Mouse (Mus musculus): ENCODE results near the gene Cemip2. TPM values are rescaled to one million over a fixed set of nuclear protein-coding genes. Genes with fewer than 3 reads are reported as not detected.

Cemip2 gene
- polyA plus RNA-seq, 1 experiment from 2014 or later: 61.4 TPM

GRCm38 (mm10) chr19:21798700-21799099 lies 20.6 kb downstream of the Cemip2 start:
- Histone ChIP-seq H3K27me3 (replicated peaks; ENCODE audit: low read depth, poor library complexity, severe bottlenecking) (no peaks in the 10 kb centered on the region), H3K9me3 (no peaks in the 10 kb centered on the region), H3K27ac (replicated peaks) (no peak overlapping the region), H3K4me3 (no peak overlapping the region), H3K36me3 (replicated peaks) (peaks cover 96% of the 10 kb centered on the region), H3K4me1 (peaks cover 12% of the 10 kb centered on the region)
- 75% methylated on average over 3 of the region's 3 CpGs for WGBS
- DNase-seq (ENCODE audit: low spot score): no peak

- H3K27ac ChIP-seq (replicated peaks): peak overlapping the region; percentile 48; the same call in 1 of the 2 replicates
- no peak for DNase-seq (ENCODE audit: low spot score)
Observed at GRCm38 (mm10) chr19:21799410-21800373, 21.6 kb downstream of the Cemip2 start.

GRCm38 (mm10) chr19:21804488-21804887 lies 26.3 kb downstream of the Cemip2 start:
- Histone ChIP-seq H3K36me3 (replicated peaks) (peaks cover 97% of the 10 kb centered on the region), H3K9me3 (no peaks in the 10 kb centered on the region), H3K27ac (replicated peaks) (no peak overlapping the region), H3K4me3 (no peak overlapping the region), H3K4me1 (peaks cover 5% of the 10 kb centered on the region), H3K27me3 (replicated peaks; ENCODE audit: low read depth, poor library complexity, severe bottlenecking) (no peaks in the 10 kb centered on the region)
- DNase-seq (ENCODE audit: low spot score): no peak
- 90% methylated on average over 8 of the region's 8 CpGs for WGBS

More at GRCm38 (mm10) chr19:21799410-21800373, 21.6 kb downstream of the Cemip2 start:
- no peaks in the 10 kb centered on the region for H3K27me3 ChIP-seq (replicated peaks; ENCODE audit: low read depth, poor library complexity, severe bottlenecking)
- no peaks in the 10 kb centered on the region for H3K9me3 ChIP-seq
- WGBS: 67% methylated on average over 13 of the region's 13 CpGs
- no peak overlapping the region for H3K4me3 ChIP-seq
- peaks cover 12% of the 10 kb centered on the region for H3K4me1 ChIP-seq
- peaks cover 96% of the 10 kb centered on the region for H3K36me3 ChIP-seq (replicated peaks)

- DNase-seq (ENCODE audit: low spot score): no peak
- Histone ChIP-seq H3K27ac (replicated peaks) (no peak overlapping the region), H3K36me3 (replicated peaks) (peaks cover 98% of the 10 kb centered on the region), H3K4me1 (no peaks in the 10 kb centered on the region), H3K27me3 (replicated peaks; ENCODE audit: low read depth, poor library complexity, severe bottlenecking) (no peaks in the 10 kb centered on the region), H3K9me3 (no peaks in the 10 kb centered on the region), H3K4me3 (no peak overlapping the region)
- 91% methylated on average over 3 of the region's 3 CpGs for WGBS
Observed at GRCm38 (mm10) chr19:21805305-21805704, 27.2 kb downstream of the Cemip2 start.

- DNase-seq (ENCODE audit: low spot score): no peak
- Histone ChIP-seq H3K9me3 (no peaks in the 10 kb centered on the region), H3K36me3 (replicated peaks) (peaks cover 100% of the 10 kb centered on the region), H3K4me1 (no peaks in the 10 kb centered on the region), H3K27ac (replicated peaks) (no peak overlapping the region), H3K27me3 (replicated peaks; ENCODE audit: low read depth, poor library complexity, severe bottlenecking) (no peaks in the 10 kb centered on the region), H3K4me3 (no peak overlapping the region)
- 94% methylated on average over 5 of the region's 5 CpGs for WGBS
Observed at GRCm38 (mm10) chr19:21810135-21810534, 32.0 kb downstream of the Cemip2 start.

- 93% methylated on average over 13 of the region's 13 CpGs for WGBS
- Histone ChIP-seq H3K4me1 (no peaks in the 10 kb centered on the region), H3K27ac (replicated peaks) (no peak overlapping the region), H3K36me3 (replicated peaks) (peaks cover 99% of the 10 kb centered on the region), H3K27me3 (replicated peaks; ENCODE audit: low read depth, poor library complexity, severe bottlenecking) (no peaks in the 10 kb centered on the region), H3K4me3 (no peak overlapping the region), H3K9me3 (no peaks in the 10 kb centered on the region)
- DNase-seq (ENCODE audit: low spot score): no peak
Observed at GRCm38 (mm10) chr19:21813560-21813959, 35.4 kb downstream of the Cemip2 start.

- DNase-seq (ENCODE audit: low spot score): no peak
- peaks cover 99% of the 10 kb centered on the region for H3K36me3 ChIP-seq (replicated peaks)
Observed at GRCm38 (mm10) chr19:21814433-21815020, 36.4 kb downstream of the Cemip2 start.

GRCm38 (mm10) chr19:21816260-21816659 lies 38.1 kb downstream of the Cemip2 start:
- no peaks in the 10 kb centered on the region for H3K27me3 ChIP-seq (replicated peaks; ENCODE audit: low read depth, poor library complexity, severe bottlenecking)
- H3K27ac ChIP-seq (replicated peaks): no peak overlapping the region
- H3K36me3 ChIP-seq (replicated peaks): peaks cover 99% of the 10 kb centered on the region
- H3K4me3 ChIP-seq: no peak overlapping the region
- H3K4me1 ChIP-seq: no peaks in the 10 kb centered on the region
- 96% methylated on average over 4 of the region's 4 CpGs for WGBS
- DNase-seq (ENCODE audit: low spot score): no peak
- H3K9me3 ChIP-seq: no peaks in the 10 kb centered on the region

More at GRCm38 (mm10) chr19:21814433-21815020, 36.4 kb downstream of the Cemip2 start:
- WGBS: 91% methylated on average over 8 of the region's 8 CpGs
- Histone ChIP-seq H3K9me3 (no peaks in the 10 kb centered on the region), H3K4me3 (no peak overlapping the region), H3K27ac (replicated peaks) (no peak overlapping the region), H3K27me3 (replicated peaks; ENCODE audit: low read depth, poor library complexity, severe bottlenecking) (no peaks in the 10 kb centered on the region), H3K4me1 (no peaks in the 10 kb centered on the region)

GRCm38 (mm10) chr19:21818021-21818725 lies 40.0 kb downstream of the Cemip2 start:
- Histone ChIP-seq H3K36me3 (replicated peaks) (peaks cover 95% of the 10 kb centered on the region), H3K9me3 (no peaks in the 10 kb centered on the region), H3K27ac (replicated peaks) (no peak overlapping the region; the same call in 1 of the 2 replicates), H3K27me3 (replicated peaks; ENCODE audit: low read depth, poor library complexity, severe bottlenecking) (no peaks in the 10 kb centered on the region), H3K4me1 (no peaks in the 10 kb centered on the region), H3K4me3 (no peak overlapping the region)
- no peak for DNase-seq (ENCODE audit: low spot score)
- 75% methylated on average over 14 of the region's 14 CpGs for WGBS

- 86% methylated on average over 5 of the region's 5 CpGs for WGBS
- Histone ChIP-seq H3K27ac (replicated peaks) (no peak overlapping the region), H3K36me3 (replicated peaks) (peaks cover 94% of the 10 kb centered on the region), H3K27me3 (replicated peaks; ENCODE audit: low read depth, poor library complexity, severe bottlenecking) (no peaks in the 10 kb centered on the region), H3K9me3 (no peaks in the 10 kb centered on the region), H3K4me1 (no peaks in the 10 kb centered on the region), H3K4me3 (no peak overlapping the region)
- no peak for DNase-seq (ENCODE audit: low spot score)
Observed at GRCm38 (mm10) chr19:21819585-21819984, 41.4 kb downstream of the Cemip2 start.

GRCm38 (mm10) chr19:21820126-21820525 lies 42.0 kb downstream of the Cemip2 start:
- H3K4me1 ChIP-seq: no peaks in the 10 kb centered on the region
- H3K4me3 ChIP-seq: no peak overlapping the region
- peaks cover 93% of the 10 kb centered on the region for H3K36me3 ChIP-seq (replicated peaks)
- no peaks in the 10 kb centered on the region for H3K27me3 ChIP-seq (replicated peaks; ENCODE audit: low read depth, poor library complexity, severe bottlenecking)
- no peak for DNase-seq (ENCODE audit: low spot score)
- 87% methylated on average over 4 of the region's 4 CpGs for WGBS
- H3K9me3 ChIP-seq: no peaks in the 10 kb centered on the region
- H3K27ac ChIP-seq (replicated peaks): no peak overlapping the region

GRCm38 (mm10) chr19:21821877-21822276 lies 43.7 kb downstream of the Cemip2 start:
- H3K4me1 ChIP-seq: 0 out of 2 replicates have a peak, but pooled peaks cover 2% of the 10 kb centered on the region
- no peaks in the 10 kb centered on the region for H3K27me3 ChIP-seq (replicated peaks; ENCODE audit: low read depth, poor library complexity, severe bottlenecking)
- no peak overlapping the region for H3K4me3 ChIP-seq
- 83% methylated on average over 6 of the region's 6 CpGs for WGBS
- H3K27ac ChIP-seq (replicated peaks): no peak overlapping the region
- no peaks in the 10 kb centered on the region for H3K9me3 ChIP-seq
- peaks cover 92% of the 10 kb centered on the region for H3K36me3 ChIP-seq (replicated peaks)
- DNase-seq (ENCODE audit: low spot score): no peak

All from embryonic facial prominence, embryonic 10.5 days (tissue).